Mouse (Mus musculus) CH12.LX (cell line): ENCODE measurements around the gene Nox1. TPM values are rescaled to one million over a fixed set of nuclear protein-coding genes. Genes with fewer than 3 reads are reported as not detected.

Source experiments
- DNase-seq: peaks from one replicate; pipeline ENCODE4 v3.0.0-alpha.2; 2013; ENCODE audit errors: extremely low read depth
- H3K27ac ChIP-seq: 2 replicates; pipeline ENCODE4 v1.5.1; 2012; ENCODE audit warnings: low read depth, mild to moderate bottlenecking, control low read depth, moderate library complexity; ENCODE audit not compliant: insufficient read depth
- H3K27me3 ChIP-seq: replicated peaks from 2 replicates; pipeline ENCODE3; 2012; ENCODE audit warnings: inconsistent platforms
- H3K36me3 ChIP-seq, 2 experiments: replicated peaks in 1 of 2; 2 replicates each; pipeline versions ENCODE3 to v1.6.1; 2012; ENCODE audit warnings: inconsistent platforms in 1 of 2, low read length in 1 of 2, mild to moderate bottlenecking in 1 of 2, mixed read lengths in 1 of 2, moderate library complexity in 1 of 2; ENCODE audit not compliant: control insufficient read depth in 1 of 2, insufficient read depth in 1 of 2
- H3K4me1 ChIP-seq, 2 experiments: 2 replicates each; pipeline ENCODE4 v1.6.1; 2012; ENCODE audit warnings: inconsistent platforms in 1 of 2, moderate library complexity in 1 of 2; ENCODE audit not compliant: insufficient read depth in 2 of 2, control insufficient read depth in 1 of 2
- H3K4me2 ChIP-seq: 2 replicates; pipeline ENCODE4 v1.6.1; 2012; ENCODE audit warnings: low read depth, mild to moderate bottlenecking, control low read depth; ENCODE audit not compliant: poor library complexity, insufficient read depth, severe bottlenecking
- H3K4me3 ChIP-seq, 3 experiments: fragments of 150-350 bp in 1 of 3; sonication (generic) in 1 of 3; replicated peaks in 1 of 3; 2 replicates each; pipeline versions ENCODE3 to v1.5.1; 2011 to 2012; ENCODE audit warnings: low read depth in 2 of 3, low read length in 2 of 3, mild to moderate bottlenecking in 2 of 3, moderate library complexity in 2 of 3, control low read depth in 1 of 3, improper control_type of control experiment in 1 of 3, inconsistent platforms in 1 of 3, mixed read lengths in 1 of 3; ENCODE audit not compliant: poor library complexity in 1 of 3
- H3K79me2 ChIP-seq: replicated peaks from 2 replicates; pipeline ENCODE4 v1.6.1; 2012; ENCODE audit warnings: mild to moderate bottlenecking, moderate library complexity; ENCODE audit not compliant: control insufficient read depth, poor library complexity, insufficient read depth, severe bottlenecking; ENCODE audit errors: extremely low read depth
- H3K9ac ChIP-seq: 2 replicates; pipeline ENCODE4 v1.6.1; 2012; ENCODE audit warnings: low read depth, mild to moderate bottlenecking, control low read depth, moderate library complexity; ENCODE audit not compliant: insufficient read depth
- H3K9me3 ChIP-seq: replicated peaks from 2 replicates; pipeline ENCODE3; 2012; ENCODE audit warnings: low read length, inconsistent platforms, mixed read lengths
- BHLHE40 ChIP-seq: IDR thresholded peaks from 2 replicates; pipeline ENCODE4 v1.6.1; 2011; ENCODE audit warnings: mild to moderate bottlenecking, low read depth, low read length, improper control_type of control experiment
- CHD1 ChIP-seq: IDR thresholded peaks from 2 replicates; pipeline ENCODE4 v1.6.1; 2012; ENCODE audit warnings: low read depth, low read length, improper control_type of control experiment, inconsistent platforms
- CHD2 ChIP-seq: IDR thresholded peaks from 2 replicates; pipeline ENCODE4 v1.6.1; 2011; ENCODE audit warnings: low read length, improper control_type of control experiment
- CTCF ChIP-seq, 2 experiments: IDR thresholded peaks in 1 of 2; conservative IDR thresholded peaks in 1 of 2; 2 replicates each; pipeline ENCODE4 v1.5.1; 2011 to 2012; ENCODE audit warnings: low read depth in 2 of 2, low read length in 2 of 2, improper control_type of control experiment in 1 of 2, inconsistent platforms in 1 of 2, mild to moderate bottlenecking in 1 of 2, moderate library complexity in 1 of 2
- E2F4 ChIP-seq: IDR thresholded peaks from 2 replicates; pipeline ENCODE4 v1.6.1; 2011; ENCODE audit warnings: low read depth, low read length, improper control_type of control experiment; ENCODE audit not compliant: insufficient replicate concordance
- EP300 ChIP-seq: IDR thresholded peaks from 2 replicates; pipeline ENCODE4 v1.6.1; 2011; ENCODE audit warnings: low read length, improper control_type of control experiment
- ETS1 ChIP-seq: conservative IDR thresholded peaks from 2 replicates; pipeline ENCODE4 v1.6.1; 2012; ENCODE audit warnings: low read depth, mild to moderate bottlenecking, inconsistent platforms, low read length, improper control_type of control experiment, moderate library complexity
- HCFC1 ChIP-seq: IDR thresholded peaks from 2 replicates; pipeline ENCODE4 v1.6.1; 2012; ENCODE audit warnings: low read depth, mild to moderate bottlenecking, inconsistent platforms, low read length, improper control_type of control experiment
- IRF4 ChIP-seq: IDR thresholded peaks from 2 replicates; pipeline ENCODE4 v1.6.1; 2014; ENCODE audit warnings: low read depth, mild to moderate bottlenecking, inconsistent platforms, low read length, improper control_type of control experiment
- JUN ChIP-seq: IDR thresholded peaks from 2 replicates; pipeline ENCODE4 v1.6.1; 2011; ENCODE audit warnings: low read depth, mild to moderate bottlenecking, low read length, improper control_type of control experiment, moderate library complexity; ENCODE audit not compliant: insufficient read depth
- JUND ChIP-seq: conservative IDR thresholded peaks from 2 replicates; pipeline ENCODE4 v1.6.1; 2011; ENCODE audit warnings: low read depth, low read length, improper control_type of control experiment
- KAT2A ChIP-seq: IDR thresholded peaks from 2 replicates; pipeline ENCODE4 v1.6.1; 2012; ENCODE audit warnings: low read length, improper control_type of control experiment, inconsistent platforms; ENCODE audit not compliant: insufficient replicate concordance
- MAFK ChIP-seq: IDR thresholded peaks from 2 replicates; pipeline ENCODE4 v1.6.1; 2011; ENCODE audit warnings: low read length, improper control_type of control experiment; ENCODE audit not compliant: insufficient replicate concordance
- MAX ChIP-seq: IDR thresholded peaks from 2 replicates; pipeline ENCODE4 v1.6.1; 2011; ENCODE audit warnings: low read length, improper control_type of control experiment
- MEF2A ChIP-seq: IDR thresholded peaks from 2 replicates; pipeline ENCODE4 v1.6.1; 2014; ENCODE audit warnings: low read depth, mild to moderate bottlenecking, inconsistent platforms, low read length, improper control_type of control experiment, borderline replicate concordance
- MXI1 ChIP-seq: IDR thresholded peaks from 2 replicates; pipeline ENCODE4 v1.6.1; 2011; ENCODE audit warnings: mild to moderate bottlenecking, low read depth, low read length, improper control_type of control experiment
- MYC ChIP-seq: IDR thresholded peaks from 2 replicates; pipeline ENCODE4 v1.6.1; 2011; ENCODE audit warnings: low read depth, mild to moderate bottlenecking, improper control_type of control experiment, low read length
- NRF1 ChIP-seq: IDR thresholded peaks from 2 replicates; pipeline ENCODE4 v1.6.1; 2014; ENCODE audit warnings: low read depth, mild to moderate bottlenecking, inconsistent platforms, low read length, improper control_type of control experiment, moderate library complexity
- PAX5 ChIP-seq: IDR thresholded peaks from 2 replicates; pipeline ENCODE4 v1.6.1; 2012; ENCODE audit warnings: low read length, inconsistent platforms, mixed read lengths
- RAD21 ChIP-seq: IDR thresholded peaks from 2 replicates; pipeline ENCODE4 v1.6.1; 2011; ENCODE audit warnings: low read depth, mild to moderate bottlenecking, low read length, improper control_type of control experiment, moderate library complexity
- RCOR1 ChIP-seq: conservative IDR thresholded peaks from 2 replicates; pipeline ENCODE4 v1.6.1; 2012; ENCODE audit warnings: low read depth, mild to moderate bottlenecking, inconsistent platforms, low read length, improper control_type of control experiment
- SMC3 ChIP-seq: IDR thresholded peaks from 2 replicates; pipeline ENCODE4 v1.6.1; 2011; ENCODE audit warnings: low read depth, low read length, improper control_type of control experiment
- UBTF ChIP-seq: IDR thresholded peaks from 2 replicates; pipeline ENCODE4 v1.6.1; 2012; ENCODE audit warnings: low read depth, mild to moderate bottlenecking, inconsistent platforms, low read length, improper control_type of control experiment, moderate library complexity
- ZC3H11A ChIP-seq: IDR thresholded peaks from 2 replicates; pipeline ENCODE4 v1.6.1; 2012; ENCODE audit warnings: low read depth, mild to moderate bottlenecking, inconsistent platforms, low read length, improper control_type of control experiment
- ZKSCAN1 ChIP-seq: IDR thresholded peaks from 2 replicates; pipeline ENCODE4 v1.6.1; 2012; ENCODE audit warnings: low read depth, inconsistent platforms, low read length, improper control_type of control experiment, borderline replicate concordance
- ZMIZ1 ChIP-seq: IDR thresholded peaks from 2 replicates; pipeline ENCODE4 v1.6.1; 2012; ENCODE audit warnings: low read depth, mild to moderate bottlenecking, inconsistent platforms, low read length, improper control_type of control experiment
- ZNF384 ChIP-seq: IDR thresholded peaks from 2 replicates; pipeline ENCODE4 v1.6.1; 2012; ENCODE audit warnings: low read depth, low read length, improper control_type of control experiment, inconsistent platforms
- dilution Hi-C: fragments of 300-500 bp; cut with MboI; formaldehyde crosslinking; loops from 2 replicates; pipeline ENCODE4 v1.14.3; 2020; ENCODE audit warnings: low sequenced_read_pairs; ENCODE audit not compliant: extremely low pct_unique_long_range_greater_than_20kb, extremely low pct_ligation_motif_present
- in situ Hi-C: fragments of 300-500 bp; cut with MboI; formaldehyde crosslinking; loops from 3 replicates; pipeline ENCODE4 v1.14.3; 2019; ENCODE audit warnings: low sequenced_read_pairs, low pct_ligation_motif_present, low pct_unique_long_range_greater_than_20kb, mixed read lengths
- polyA plus RNA-seq: library from polyadenylated mRNA; unstranded; fragments of >175 nt; gene quantifications from 2 replicates; pipeline ENCODE4 v1.2.1, GENCODE M21; 2012; ENCODE audit warnings: low read depth; ENCODE audit not compliant: insufficient read length
- total RNA-seq, 2 experiments: library from RNA; depleted of rRNA; stranded (reverse); fragments of 300-350 nt in 1 of 2; fragments of >200 nt in 1 of 2; gene quantifications; 2 replicates each; pipeline ENCODE4 v1.2.3; 2012 to 2014

Gene Nox1
- total and polyA plus RNA-seq, 3 experiments = 0.04 to 0.77 (median 0.47) TPM

DNA sequence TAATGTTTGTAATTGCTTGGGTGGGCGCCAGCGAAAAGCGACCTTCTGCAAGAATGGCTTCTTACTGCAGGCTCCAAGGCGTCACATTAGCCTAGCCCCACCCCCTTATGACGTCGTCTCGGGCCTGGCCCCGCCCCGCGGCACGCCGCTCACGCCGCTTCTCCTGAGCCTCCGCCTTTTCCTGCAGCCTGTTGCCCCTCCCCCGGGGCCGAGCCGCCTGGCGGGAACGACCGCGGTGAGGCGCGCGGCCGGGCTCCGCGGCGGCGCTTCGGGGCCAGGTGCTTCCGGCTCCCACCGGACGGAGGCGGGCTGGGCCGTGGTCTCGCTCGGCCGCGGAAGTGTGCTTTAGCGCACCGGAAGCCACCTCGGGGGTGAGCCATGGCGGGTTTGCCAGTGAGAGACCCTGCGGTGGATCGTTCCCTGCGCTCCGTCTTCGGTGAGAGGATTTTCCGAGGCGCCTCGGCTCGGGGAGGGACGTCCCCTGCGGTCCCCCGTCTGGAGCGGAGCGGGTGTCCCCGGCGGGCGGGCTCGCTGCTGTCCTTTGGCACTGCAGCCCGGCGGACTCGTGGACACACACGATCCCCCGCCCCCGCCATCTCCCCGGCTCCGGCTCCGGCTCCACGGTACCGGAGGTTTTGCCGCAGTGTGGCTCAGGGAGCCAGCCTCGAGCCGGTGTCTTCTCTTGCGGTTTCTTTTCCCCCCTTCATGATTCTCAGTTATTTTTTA is 162.6 kb downstream of the Nox1 start, which contains the start of gene Cstf2 (continued):
- TF ChIP-seq E2F4 (0 out of 2 replicates have a peak, but pooled peaks have one; percentile 34), CTCF (conservative IDR thresholded peaks at IDR 0.05 in 1 of 2, IDR thresholded peaks at IDR 0.05 in 1 of 2; ENCODE audit: low read depth in 2 of 2, low read length in 2 of 2) (no peak), HCFC1 (peak; percentile 65), KAT2A (no peak), SMC3 (no peak), CHD1 (no peak), MXI1 (no peak; the same call in 1 of the 2 replicates), MYC (no peak), NRF1 (peak; percentile 27; the same call in 1 of the 2 replicates), MEF2A (no peak), ZNF384 (no peak), UBTF (no peak)
- TF ChIP-seq, all 38 proteins: peak for 10

DNA sequence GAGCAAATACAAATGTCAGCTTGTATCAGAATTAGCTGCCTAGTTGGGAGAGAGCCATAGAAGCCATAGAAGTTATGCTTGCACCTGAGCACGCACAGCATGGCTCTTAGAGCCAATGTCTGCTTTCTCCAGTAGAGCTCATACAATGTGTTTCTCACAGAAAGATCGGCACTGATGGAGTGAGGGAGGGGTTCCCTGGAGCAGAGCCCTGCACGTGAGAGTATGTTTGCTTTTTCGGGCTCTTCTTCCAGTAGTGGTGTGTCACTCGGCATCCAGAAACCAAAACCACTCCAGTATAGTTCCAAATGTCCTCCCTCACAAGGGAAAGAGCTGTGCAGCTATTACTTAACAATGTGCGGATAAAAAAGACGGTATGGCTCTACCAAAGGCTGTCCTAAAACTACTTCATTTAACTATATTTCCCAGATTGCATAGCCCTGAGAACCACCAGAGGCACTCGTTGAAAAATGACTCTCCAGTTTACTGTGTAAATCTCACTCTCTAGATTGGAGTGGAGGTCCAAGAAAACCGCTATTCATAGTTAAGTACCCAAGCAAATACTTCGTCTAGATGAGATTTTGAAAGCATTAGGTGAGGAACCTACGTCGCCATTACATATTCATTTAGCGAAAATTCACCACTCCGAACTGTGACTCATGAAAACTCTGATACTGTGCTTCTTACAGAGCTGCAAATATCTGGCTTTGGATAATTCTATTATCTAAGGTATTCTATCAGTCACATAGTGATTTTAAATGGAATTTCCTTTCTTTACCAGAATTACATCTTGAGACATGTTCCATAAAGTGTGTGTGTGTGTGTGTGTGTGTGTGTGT is 163.5 kb downstream of the Nox1 start:
- peak overlapping the region; percentile 69 for H3K4me2 ChIP-seq
- no peak for TF ChIP-seq ZNF384
- peak; percentile 63 for TF ChIP-seq BHLHE40
- no peaks in the 10 kb centered on the region for H3K27me3 ChIP-seq
- H3K9me3 ChIP-seq = no peaks in the 10 kb centered on the region
- in situ Hi-C loops = no loop called here
- peak overlapping the region; percentile 33 to 68 (median 53) for H3K4me3 ChIP-seq
- peaks cover 4 to 7% of the 10 kb centered on the region in 2 experiments; a peak in 1 of 4 replicates for H3K4me1 ChIP-seq
- peaks cover 17% of the 10 kb centered on the region for H3K79me2 ChIP-seq
- H3K9ac ChIP-seq = peak overlapping the region; percentile 18; the same call in 1 of the 2 replicates
- H3K36me3 ChIP-seq = peaks cover 19 to 25% of the 10 kb centered on the region in 2 experiments
- dilution Hi-C loops = no loop called here
- H3K27ac ChIP-seq = no peak overlapping the region
- no peak for DNase-seq

DNA sequence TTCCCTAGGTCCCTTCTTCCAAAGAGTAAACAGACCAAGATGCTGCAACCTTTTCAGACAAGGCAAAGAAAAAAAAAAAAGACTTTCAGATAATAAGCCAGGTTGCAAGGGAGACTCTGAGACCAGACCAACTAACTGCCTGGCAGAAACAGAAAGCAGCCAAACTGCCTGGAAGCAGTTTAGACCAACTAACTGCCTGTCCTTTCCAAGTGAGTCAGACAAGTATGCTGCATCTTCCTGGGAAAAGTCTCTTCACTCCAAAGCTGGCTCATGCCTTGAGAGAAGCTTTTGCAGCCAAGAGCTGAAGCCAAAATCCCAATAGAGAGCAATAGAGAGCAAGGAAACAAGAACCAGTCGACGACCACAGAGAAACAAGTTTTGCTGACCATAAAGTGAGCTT is 164.9 kb downstream of the Nox1 start:
- no peaks in the 10 kb centered on the region for H3K9me3 ChIP-seq
- H3K4me3 ChIP-seq = no peak overlapping the region
- TF ChIP-seq E2F4 (no peak), MAFK (no peak), JUN (no peak), MAX (no peak), IRF4 (no peak), JUND (no peak), ZMIZ1 (no peak), ZKSCAN1 (no peak), BHLHE40 (no peak), RCOR1 (no peak), ZC3H11A (no peak), RAD21 (no peak), EP300 (no peak), PAX5 (no peak), UBTF (no peak), ETS1 (no peak), KAT2A (no peak), CHD2 (no peak)
- no peak overlapping the region for H3K27ac ChIP-seq
- DNase-seq = no peak
- peaks cover 10 to 12% of the 10 kb centered on the region in 2 experiments for H3K36me3 ChIP-seq
- H3K79me2 ChIP-seq = peaks cover 17% of the 10 kb centered on the region
- dilution Hi-C loops (no loop called here), in situ Hi-C loops (no loop called here)
- H3K27me3 ChIP-seq = no peaks in the 10 kb centered on the region
- no peak overlapping the region for H3K9ac ChIP-seq
- H3K4me2 ChIP-seq = no peak overlapping the region
- H3K4me1 ChIP-seq = peaks cover 4 to 7% of the 10 kb centered on the region in 2 experiments; a peak in 1 of 4 replicates
